Mouse (Mus musculus) heart, embryonic 15.5 days (tissue): ENCODE results near the gene Sohlh1. TPM values are rescaled to one million over a fixed set of nuclear protein-coding genes. Genes with fewer than 3 reads are reported as not detected.

Source experiments
- ATAC-seq: fragments of 200-750 bp; cut with Nextera tagmentation; replicated peaks from 2 replicates; pipeline ENCODE4 v1.8.0; 2017; ENCODE audit warnings: low read depth, moderate TSS enrichment; ENCODE audit not compliant: insufficient number of reproducible peaks, insufficient read depth, low FRiP score
- H3K27ac ChIP-seq: fragments of 300-500 bp; sonication (generic); 2 replicates; pipeline ENCODE4 v1.5.1; 2015; ENCODE audit warnings: mild to moderate bottlenecking, inconsistent platforms
- H3K27me3 ChIP-seq: fragments of 300-500 bp; sonication (generic); 2 replicates; pipeline ENCODE4 v1.6.1; 2015; ENCODE audit warnings: inconsistent platforms
- H3K36me3 ChIP-seq: fragments of 300-500 bp; sonication (generic); 2 replicates; pipeline ENCODE4 v1.6.1; 2015; ENCODE audit warnings: mild to moderate bottlenecking, inconsistent platforms
- H3K4me1 ChIP-seq: fragments of 300-500 bp; sonication (generic); replicated peaks from 2 replicates; pipeline ENCODE4 v1.6.1; 2015; ENCODE audit warnings: inconsistent platforms
- H3K4me2 ChIP-seq: fragments of 300-500 bp; sonication (generic); 2 replicates; pipeline ENCODE4 v1.6.1; 2015; ENCODE audit warnings: inconsistent platforms, mild to moderate bottlenecking, moderate library complexity
- H3K4me3 ChIP-seq: fragments of 300-500 bp; sonication (generic); 2 replicates; pipeline ENCODE4 v1.5.1; 2015; ENCODE audit warnings: mild to moderate bottlenecking, inconsistent platforms
- H3K9ac ChIP-seq: fragments of 300-500 bp; sonication (generic); 2 replicates; pipeline ENCODE4 v1.6.1; 2015; ENCODE audit warnings: mild to moderate bottlenecking, inconsistent platforms
- H3K9me3 ChIP-seq: fragments of 300-500 bp; sonication (generic); replicated peaks from 2 replicates; pipeline ENCODE4 v1.6.1; 2016; ENCODE audit warnings: inconsistent platforms
- WGBS: fragments of 180-500 bp; shearing (Covaris S2); methylation state at CpG from one replicate; pipeline ENCODE4 v1.1.7; 2015; ENCODE audit warnings: mixed read lengths; 5-methylcytosine and 5-hydroxymethylcytosine counted together
- polyA plus RNA-seq: library from polyadenylated mRNA; unstranded; fragments of >200 nt; fragmentation: Nextera tagmentation; extraction: Ambion mirVana; gene quantifications from 2 replicates; pipeline ENCODE4 v1.2.1, GENCODE M21; 2015

Sohlh1 gene
- polyA plus RNA-seq, result not detected in 2 replicates

GRCm38 (mm10) chr2:25847226-25847625, at the start of gene Sohlh1:
Gene Sohlh1, minus strand, starts transcription at chr2:25847248.
- no peaks in the 10 kb centered on the region for H3K9me3 ChIP-seq
- H3K4me3 ChIP-seq, result no peak within 1 kb of the TSS
- 72% methylated on average over 15 of the region's 16 CpGs for WGBS
- no peak within 1 kb of the TSS for H3K9ac ChIP-seq
- no peak for ATAC-seq
- H3K27ac ChIP-seq, result no peak within 1 kb of the TSS
- H3K4me2 ChIP-seq, result no peak within 1 kb of the TSS
- 0 out of 2 replicates have a peak, but pooled peaks cover 5% of the 10 kb centered on the region for H3K27me3 ChIP-seq
- no peaks in the 10 kb centered on the region for H3K36me3 ChIP-seq
- no peaks in the 10 kb centered on the region for H3K4me1 ChIP-seq

- Histone ChIP-seq H3K9ac (no peak overlapping the region), H3K27me3 (no peaks in the 10 kb centered on the region), H3K27ac (no peak overlapping the region), H3K4me3 (no peak overlapping the region), H3K4me1 (no peaks in the 10 kb centered on the region), H3K4me2 (no peak overlapping the region), H3K36me3 (no peaks in the 10 kb centered on the region), H3K9me3 (no peaks in the 10 kb centered on the region)
- no peak for ATAC-seq
- WGBS, result 77% methylated on average over 7 of the region's 7 CpGs
These were observed 45.4 kb upstream of the Sohlh1 start for GRCm38 (mm10) chr2:25892440-25892839.

- Histone ChIP-seq H3K4me2 (no peak overlapping the region), H3K9me3 (no peaks in the 10 kb centered on the region), H3K27me3 (peaks cover 4% of the 10 kb centered on the region; the same call in 1 of the 2 replicates), H3K36me3 (no peaks in the 10 kb centered on the region), H3K27ac (no peak overlapping the region), H3K4me1 (no peaks in the 10 kb centered on the region), H3K9ac (no peak overlapping the region), H3K4me3 (no peak overlapping the region)
- WGBS, result 46% methylated on average over 5 of the region's 5 CpGs
- ATAC-seq, result no peak
These were observed 41.1 kb upstream of the Sohlh1 start for GRCm38 (mm10) chr2:25888144-25888543.

- Histone ChIP-seq H3K9ac (no peak overlapping the region), H3K27ac (no peak overlapping the region), H3K4me1 (no peaks in the 10 kb centered on the region), H3K27me3 (peaks cover 4% of the 10 kb centered on the region; the same call in 1 of the 2 replicates), H3K36me3 (no peaks in the 10 kb centered on the region), H3K4me3 (no peak overlapping the region), H3K9me3 (no peaks in the 10 kb centered on the region), H3K4me2 (no peak overlapping the region)
- 56% methylated on average over 8 of the region's 8 CpGs for whole genome bisulfite sequencing
- ATAC-seq, result no peak
These were observed 40.2 kb upstream of the Sohlh1 start for GRCm38 (mm10) chr2:25887226-25887625.

- WGBS, result 83% methylated on average over 3 of the region's 3 CpGs
These were observed 37.7 kb upstream of the Sohlh1 start for GRCm38 (mm10) chr2:25884756-25885155.

GRCm38 (mm10) chr2:25882276-25882675, 35.2 kb upstream of the Sohlh1 start:
- no peaks in the 10 kb centered on the region for H3K9me3 ChIP-seq
- H3K36me3 ChIP-seq, result no peaks in the 10 kb centered on the region
- no peak overlapping the region for H3K27ac ChIP-seq
- no peak for ATAC-seq
- no peak overlapping the region for H3K9ac ChIP-seq
- 22% methylated on average over 1 of the region's 1 CpGs for WGBS
- H3K4me1 ChIP-seq, result peaks cover 7% of the 10 kb centered on the region
- H3K27me3 ChIP-seq, result peaks cover 38% of the 10 kb centered on the region
- H3K4me3 ChIP-seq, result no peak overlapping the region
- H3K4me2 ChIP-seq, result no peak overlapping the region

More at GRCm38 (mm10) chr2:25884756-25885155, 37.7 kb upstream of the Sohlh1 start:
- Histone ChIP-seq H3K4me1 (no peaks in the 10 kb centered on the region), H3K27me3 (peaks cover 14% of the 10 kb centered on the region), H3K36me3 (no peaks in the 10 kb centered on the region), H3K9ac (no peak overlapping the region), H3K4me3 (no peak overlapping the region), H3K27ac (no peak overlapping the region), H3K9me3 (no peaks in the 10 kb centered on the region), H3K4me2 (no peak overlapping the region)
- no peak for ATAC-seq

GRCm38 (mm10) chr2:25879061-25879460, 32.0 kb upstream of the Sohlh1 start:
- Histone ChIP-seq H3K4me3 (no peak overlapping the region), H3K36me3 (no peaks in the 10 kb centered on the region), H3K27me3 (peaks cover 42% of the 10 kb centered on the region), H3K27ac (no peak overlapping the region), H3K9me3 (no peaks in the 10 kb centered on the region), H3K4me1 (peaks cover 8% of the 10 kb centered on the region), H3K9ac (no peak overlapping the region), H3K4me2 (no peak overlapping the region)
- WGBS, result 51% methylated on average over 4 of the region's 4 CpGs
- ATAC-seq, result no peak

- Histone ChIP-seq H3K9me3 (no peaks in the 10 kb centered on the region), H3K4me2 (no peak overlapping the region), H3K4me3 (no peak overlapping the region), H3K27me3 (peaks cover 45% of the 10 kb centered on the region), H3K36me3 (no peaks in the 10 kb centered on the region), H3K9ac (no peak overlapping the region), H3K4me1 (peaks cover 8% of the 10 kb centered on the region), H3K27ac (no peak overlapping the region)
- ATAC-seq, result no peak
- 67% methylated on average over 2 of the region's 2 CpGs for WGBS
These were observed 31.5 kb upstream of the Sohlh1 start for GRCm38 (mm10) chr2:25878516-25878915.

GRCm38 (mm10) chr2:25877736-25878268, 30.8 kb upstream of the Sohlh1 start:
- H3K4me2 ChIP-seq, result peak overlapping the region; percentile 53
- no peak overlapping the region for H3K27ac ChIP-seq
- H3K9ac ChIP-seq, result no peak overlapping the region
- no peaks in the 10 kb centered on the region for H3K9me3 ChIP-seq
- ATAC-seq, result no peak
- WGBS, result 4% methylated on average over 48 of the region's 49 CpGs
- peak overlapping the region; percentile 31 for H3K4me3 ChIP-seq
- H3K27me3 ChIP-seq, result peaks cover 45% of the 10 kb centered on the region
- H3K36me3 ChIP-seq, result no peaks in the 10 kb centered on the region
- H3K4me1 ChIP-seq, result peaks cover 8% of the 10 kb centered on the region

GRCm38 (mm10) chr2:25877250-25877735, 30.2 kb upstream of the Sohlh1 start:
- 30% methylated on average over 7 of the region's 7 CpGs for WGBS
- H3K4me3 ChIP-seq, result peak overlapping the region; percentile 31
- no peak for ATAC-seq
- no peaks in the 10 kb centered on the region for H3K9me3 ChIP-seq
- H3K9ac ChIP-seq, result no peak overlapping the region
- peak overlapping the region; percentile 53 for H3K4me2 ChIP-seq
- no peaks in the 10 kb centered on the region for H3K36me3 ChIP-seq
- no peak overlapping the region for H3K27ac ChIP-seq
- H3K4me1 ChIP-seq, result peaks cover 8% of the 10 kb centered on the region
- peaks cover 45% of the 10 kb centered on the region for H3K27me3 ChIP-seq

- H3K4me2 ChIP-seq, result no peak overlapping the region
- no peak for ATAC-seq
- no peak overlapping the region for H3K9ac ChIP-seq
- peaks cover 76% of the 10 kb centered on the region for H3K27me3 ChIP-seq
- WGBS, result 44% methylated on average over 5 of the region's 5 CpGs
- H3K9me3 ChIP-seq, result no peaks in the 10 kb centered on the region
- H3K4me3 ChIP-seq, result no peak overlapping the region
- H3K36me3 ChIP-seq, result no peaks in the 10 kb centered on the region
- H3K27ac ChIP-seq, result no peak overlapping the region
- H3K4me1 ChIP-seq, result peaks cover 15% of the 10 kb centered on the region
These were observed 19.6 kb upstream of the Sohlh1 start for GRCm38 (mm10) chr2:25866656-25867055.

GRCm38 (mm10) chr2:25865412-25865811, 18.4 kb upstream of the Sohlh1 start:
- Histone ChIP-seq H3K27me3 (peaks cover 74% of the 10 kb centered on the region), H3K36me3 (no peaks in the 10 kb centered on the region)

More at GRCm38 (mm10) chr2:25865412-25865811, 18.4 kb upstream of the Sohlh1 start:
- H3K4me1 ChIP-seq, result peaks cover 15% of the 10 kb centered on the region
- no peak overlapping the region for H3K4me3 ChIP-seq
- H3K9ac ChIP-seq, result no peak overlapping the region
- no peak for ATAC-seq
- WGBS, result 12% methylated on average over 4 of the region's 4 CpGs
- H3K27ac ChIP-seq, result no peak overlapping the region
- H3K4me2 ChIP-seq, result no peak overlapping the region
- H3K9me3 ChIP-seq, result no peaks in the 10 kb centered on the region
